Mouse (Mus musculus): Measurements from ENCODE around the gene Olfr434. TPM values are rescaled to one million over a fixed set of nuclear protein-coding genes. Genes with fewer than 3 reads are reported as not detected.

The Olfr434 gene
- not detected in 2 replicates for polyA plus RNA-seq (2012; rRNA removed)

DNA sequence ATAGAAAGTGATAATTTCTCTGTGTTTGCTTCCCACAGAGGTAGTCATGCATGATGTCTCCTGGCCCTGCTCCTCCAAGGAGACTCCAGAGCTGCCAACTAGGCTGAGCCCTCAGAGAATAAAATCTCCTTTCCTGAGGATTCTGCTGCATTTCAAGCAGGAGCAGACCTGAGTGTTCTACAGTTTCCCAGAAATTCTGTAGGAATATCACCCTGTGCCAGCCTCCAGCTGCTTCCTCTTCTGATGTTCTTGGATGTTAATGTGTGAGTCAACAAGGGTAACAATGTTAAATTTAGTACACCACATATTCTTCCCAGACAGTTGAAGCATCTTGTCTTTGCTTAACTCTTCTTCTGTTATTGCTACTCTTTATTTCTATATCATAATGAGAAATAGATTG is at the start of gene Olfr434:
Gene Olfr434 (plus strand): TSS at position 149 of the 400 bp plus-strand sequence.

DNA sequence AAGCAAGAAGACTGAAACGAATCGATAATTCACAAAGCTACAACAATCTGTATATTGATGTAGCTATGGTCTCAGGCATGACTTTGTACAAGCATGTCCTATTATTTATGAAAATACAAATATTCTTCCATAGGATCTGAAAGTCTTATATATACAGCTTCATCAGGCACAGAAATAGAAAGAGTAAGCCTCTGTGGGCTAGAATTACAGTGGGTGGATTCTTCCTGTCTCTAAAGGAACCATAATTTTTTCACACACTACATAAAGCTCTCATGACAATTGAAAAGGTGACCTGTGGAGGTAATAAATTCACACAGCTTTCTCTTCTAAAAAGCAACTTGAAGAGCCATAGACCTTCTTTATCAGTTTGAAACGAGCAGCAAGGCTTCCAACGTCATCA is 41.0 kb upstream of the Olfr434 start, which contains the start of gene Olfr13:
Gene Olfr13 (plus strand): TSS at position 301 of the 400 bp plus-strand sequence.

DNA sequence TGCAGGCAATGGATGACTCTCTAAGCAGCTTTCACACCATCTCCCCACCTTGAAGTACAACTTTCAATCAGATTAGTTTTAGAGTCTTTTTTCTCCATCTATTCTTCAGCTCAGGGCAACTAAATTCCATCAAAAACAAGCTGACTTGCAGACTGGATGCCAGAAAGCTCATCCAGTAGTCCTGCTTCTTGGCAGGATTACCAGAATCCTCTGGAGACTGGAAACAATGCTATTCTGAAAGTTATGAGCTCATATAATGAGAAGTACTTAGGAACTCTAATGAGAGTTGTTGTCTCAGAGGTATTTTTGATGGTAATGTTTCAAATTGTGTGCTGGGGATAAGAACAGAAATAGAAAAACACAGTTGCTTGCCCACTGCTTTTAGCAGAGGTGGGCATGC is 16.0 kb upstream of the Olfr434 start, which contains the start of gene Olfr435:
Gene Olfr435 (plus strand): TSS at position 366 of the 400 bp plus-strand sequence.

DNA sequence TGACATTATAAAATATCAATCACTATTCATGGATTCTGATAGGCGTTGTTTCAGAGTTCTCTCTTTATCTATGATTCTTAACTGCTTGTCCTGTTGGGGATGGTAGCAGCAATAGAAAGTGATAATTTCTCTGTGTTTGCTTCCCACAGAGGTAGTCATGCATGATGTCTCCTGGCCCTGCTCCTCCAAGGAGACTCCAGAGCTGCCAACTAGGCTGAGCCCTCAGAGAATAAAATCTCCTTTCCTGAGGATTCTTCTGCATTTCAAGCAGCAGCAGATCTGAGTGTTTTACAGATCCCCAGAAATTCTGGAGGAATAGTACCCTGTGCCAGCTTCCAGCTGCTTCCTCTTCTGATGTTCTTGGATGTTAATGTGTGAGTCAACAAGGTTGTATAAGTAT is 18.4 kb downstream of the Olfr434 start, which contains the start of gene Olfr47:
Gene Olfr47 (plus strand): TSS at position 275 of the 400 bp plus-strand sequence.

DNA sequence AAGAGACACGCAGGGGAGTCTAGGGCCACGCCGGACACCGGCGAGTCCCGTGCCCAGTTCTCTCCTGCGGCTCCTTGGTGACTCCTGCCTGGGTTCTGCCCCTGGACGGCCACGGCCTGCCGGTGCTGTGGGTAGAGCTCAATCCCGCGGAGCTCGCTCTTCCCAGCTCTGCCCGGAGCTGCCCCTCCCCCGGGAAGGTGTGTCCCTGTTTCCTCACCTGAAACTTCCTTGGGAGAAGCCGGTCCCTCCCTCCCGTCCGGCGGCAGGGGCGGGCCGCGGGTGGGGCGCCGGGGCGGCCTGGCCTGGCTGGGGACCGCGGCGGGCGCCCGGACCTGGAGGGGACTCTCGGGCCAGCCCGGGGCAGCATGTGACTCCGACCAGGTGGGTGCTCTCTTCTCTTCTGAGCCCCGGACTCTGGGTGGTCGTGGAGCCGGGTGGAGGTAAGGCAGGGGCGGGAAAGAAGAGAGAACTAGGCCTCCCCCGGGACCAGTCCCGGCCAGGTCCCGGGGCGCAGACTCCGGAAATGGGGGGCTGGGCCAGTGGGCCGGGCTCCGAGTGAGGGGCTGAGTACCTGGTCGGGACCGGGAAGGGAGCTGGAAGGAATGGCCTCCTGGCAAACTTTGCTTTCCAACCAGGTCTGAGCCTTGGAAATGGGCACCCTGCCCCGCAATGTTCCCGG is 52.7 kb downstream of the Olfr434 start, which contains the start of gene Arhgef5:
Gene Arhgef5 (plus strand): TSS at position 220 of the 679 bp plus-strand sequence.

Other genes starting within 250 kb of the Olfr434 start
- 0.03 TPM in 1 of 2 replicates, not detected in the other for gene Olfr441, start 106.7 kb upstream of the Olfr434 start, polyA plus RNA-seq (2012; rRNA removed)
- gene Olfr237-ps1, start 66.5 kb upstream of the Olfr434 start, polyA plus RNA-seq (2012; rRNA removed): 0.05 and 0.08 TPM in 2 replicates
- gene Olfr437, start 49.7 kb upstream of the Olfr434 start, polyA plus RNA-seq (2012; rRNA removed): not detected in 2 replicates
- gene Olfr13, start 40.9 kb upstream of the Olfr434 start, polyA plus RNA-seq (2012; rRNA removed): 0.01 TPM in 2 replicates
- gene Olfr435, start 15.9 kb upstream of the Olfr434 start, polyA plus RNA-seq (2012; rRNA removed): not detected in 2 replicates
- not detected in 2 replicates for gene Olfr47, start 18.5 kb downstream of the Olfr434 start, polyA plus RNA-seq (2012; rRNA removed)
- 3.7 and 4.3 TPM in 2 replicates for gene Arhgef5, start 52.6 kb downstream of the Olfr434 start, polyA plus RNA-seq (2012; rRNA removed)
- gene Nobox, start 96.5 kb downstream of the Olfr434 start, polyA plus RNA-seq (2012; rRNA removed): 0.04 and 0.07 TPM in 2 replicates

Measured in central nervous system, embryonic 18 days (tissue).